Mouse (Mus musculus) embryo, embryonic 11.5 days (tissue): ENCODE data around the gene Hdac9.
A peak's percentile ranks its signal among the peaks of the same experiment; 100 is the strongest.

Source experiments
- DNase-seq: peaks from one replicate; pipeline ENCODE4 v3.0.0-alpha.2; 2012; ENCODE audit warnings: low read depth, low spot score

Hdac9 gene

DNA sequence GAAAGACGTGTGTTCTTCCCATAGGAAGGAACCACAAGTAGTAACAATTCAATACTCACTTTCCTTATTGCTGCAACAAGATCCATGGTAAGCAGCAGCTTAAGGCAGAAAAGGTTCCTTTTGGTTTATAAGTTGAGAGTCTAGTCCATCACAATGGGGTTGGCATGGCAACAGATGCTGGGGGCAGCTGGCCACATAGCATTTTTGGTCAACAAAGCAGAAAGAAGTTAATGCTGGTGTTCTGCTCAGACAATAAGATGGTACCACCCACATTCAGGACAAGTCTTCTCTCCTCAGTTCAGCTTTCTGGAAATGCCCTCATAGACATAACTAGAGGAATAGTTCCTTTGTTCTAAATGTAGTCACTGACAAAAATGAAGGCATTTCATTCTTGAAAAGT is at the start of gene Hdac9:
TSS of gene Hdac9 (minus strand) at position 101 of the 400 bp plus-strand sequence.
- no peak for DNase-seq

DNA sequence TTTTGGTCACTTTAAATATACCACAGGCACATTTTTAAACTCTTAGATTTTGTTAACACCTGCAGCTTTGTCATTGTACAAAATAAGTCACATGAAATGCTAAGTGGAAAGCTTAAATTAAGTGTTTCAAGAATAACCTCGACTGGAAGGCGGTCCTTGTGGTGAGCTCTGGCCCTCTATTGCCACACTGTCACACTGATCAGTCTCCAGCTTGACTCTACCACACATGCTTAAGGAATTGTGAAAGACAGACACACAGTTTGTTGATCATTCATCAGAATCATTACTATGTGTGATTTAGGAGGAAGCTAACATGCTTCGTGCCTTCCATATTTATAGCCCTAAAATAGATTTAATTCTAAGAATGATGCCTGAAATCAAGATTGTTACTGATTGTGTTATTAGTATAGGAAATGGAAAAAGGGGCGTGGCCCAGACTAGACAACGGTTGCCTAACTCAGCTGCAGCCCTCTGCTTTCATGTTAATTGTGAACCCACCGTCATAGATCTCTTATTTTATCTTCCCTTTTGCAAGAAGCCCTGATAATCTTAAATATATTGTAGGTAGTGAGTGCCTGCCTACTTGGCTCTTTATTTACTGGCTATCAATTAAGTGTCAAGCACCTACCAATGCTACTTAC is 32.3 kb upstream of the Hdac9 start:
- DNase-seq: no peak

DNA sequence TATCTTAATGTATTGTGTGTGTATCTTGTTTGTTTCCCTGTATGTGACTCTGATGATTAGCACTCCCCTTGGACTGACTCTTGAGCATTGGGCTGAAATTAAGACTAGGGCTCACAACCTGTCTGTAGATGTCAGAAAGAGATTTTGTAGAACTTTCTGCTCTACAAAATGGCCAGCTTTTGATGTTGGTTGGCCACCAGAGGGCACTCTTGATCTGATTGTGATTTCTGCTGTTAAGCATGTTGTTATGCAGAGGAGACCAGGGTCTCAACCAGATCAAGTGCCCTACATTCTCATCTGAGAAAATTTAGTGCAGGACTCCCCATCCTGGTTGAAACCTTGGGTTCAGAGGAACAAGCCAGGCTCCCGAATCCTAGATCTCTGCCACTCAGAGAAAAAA is 21.0 kb upstream of the Hdac9 start:
- no peak for DNase-seq

DNA sequence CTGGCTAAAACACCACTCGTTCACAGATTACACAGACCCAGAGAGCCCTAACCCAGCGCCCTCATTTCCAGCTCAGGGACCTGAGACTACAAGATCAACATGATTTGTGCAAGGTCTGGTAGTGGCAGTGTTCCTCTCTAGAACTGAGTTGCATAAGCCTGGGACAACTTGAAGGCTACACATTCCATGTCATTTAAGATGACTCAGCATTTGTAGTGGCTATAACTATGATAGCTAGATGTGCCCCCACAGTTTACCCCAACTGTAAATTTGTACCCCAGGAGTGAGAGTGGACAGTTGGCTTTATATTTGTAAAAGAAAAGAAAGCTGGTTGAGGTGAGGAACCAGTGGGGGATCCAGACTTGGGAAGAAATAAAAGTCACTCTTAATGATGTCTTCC is 8.9 kb downstream of the Hdac9 start:
- no peak for DNase-seq

DNA sequence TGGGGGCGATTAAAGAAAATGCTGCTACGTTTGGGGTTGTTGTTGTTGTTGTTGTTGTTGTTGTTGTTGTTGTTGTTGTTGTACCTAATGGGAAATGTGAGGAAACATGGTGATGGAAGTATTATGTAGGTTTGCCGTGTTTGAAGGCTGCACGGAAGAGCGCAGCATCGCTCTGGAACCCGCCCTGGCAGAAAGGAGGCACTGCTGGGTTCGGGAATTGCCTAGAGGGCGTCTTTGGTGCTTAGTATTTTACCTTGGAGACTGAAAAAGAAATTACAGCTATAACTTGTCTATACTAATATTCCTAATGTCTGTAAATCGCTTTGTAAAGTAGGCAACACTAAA is 9.4 kb downstream of the Hdac9 start:
- DNase-seq: no peak

DNA sequence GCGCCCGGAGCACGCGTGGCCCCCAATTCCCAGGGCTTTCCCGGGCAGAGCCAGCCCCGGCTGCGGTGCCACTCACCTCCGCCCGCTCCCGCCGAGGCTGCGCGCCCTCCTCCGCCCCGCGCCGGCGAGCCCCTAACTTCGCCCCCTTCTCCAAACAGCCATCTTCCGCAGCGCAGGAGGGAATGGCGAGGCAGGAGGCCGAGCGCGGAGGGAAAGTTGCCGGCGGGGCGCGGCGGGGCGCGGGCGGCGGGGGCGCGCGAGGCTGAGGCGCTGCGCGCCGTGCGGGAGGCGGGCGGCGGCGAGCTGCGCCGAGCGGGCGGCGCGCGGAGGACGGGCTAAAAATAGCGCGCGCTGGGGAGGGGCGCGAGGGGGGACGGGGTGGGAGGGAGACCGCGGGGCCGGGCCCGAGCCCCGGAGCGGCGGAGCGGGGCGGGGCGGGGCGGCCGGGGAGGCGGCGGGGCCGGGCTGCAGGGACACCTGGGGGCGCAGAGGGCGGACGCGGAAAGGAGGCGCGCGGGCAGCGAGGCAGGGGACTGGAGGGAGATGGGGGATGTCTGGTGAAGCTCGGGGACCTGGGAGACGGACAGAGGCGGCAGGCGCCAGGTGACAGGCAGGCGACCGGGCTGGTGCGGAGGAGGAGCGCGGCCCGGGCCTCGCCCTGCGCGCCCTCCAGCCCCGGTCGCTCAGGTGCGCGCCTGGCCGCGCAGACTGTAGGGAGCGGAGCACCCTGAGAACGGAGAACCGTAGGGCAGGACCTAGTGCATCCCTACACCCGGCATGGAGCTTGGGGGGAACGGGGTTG is 10.0 kb downstream of the Hdac9 start:
- no peak for DNase-seq

DNA sequence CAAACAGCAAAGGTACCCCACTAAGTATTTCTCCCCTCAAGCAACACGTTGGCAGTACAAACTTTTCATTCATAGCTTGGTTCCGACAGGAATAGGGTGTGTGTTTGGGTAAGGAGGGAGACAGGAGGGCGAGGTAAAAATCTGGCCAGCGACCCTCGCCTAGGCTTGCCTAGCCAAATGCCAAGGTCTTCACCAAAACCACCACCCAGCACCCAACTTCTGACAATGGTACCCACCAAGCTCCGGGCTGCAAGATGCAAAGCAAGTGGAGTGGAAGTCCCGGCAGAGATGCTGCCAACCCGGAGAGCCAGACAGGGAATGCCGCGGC is 10.6 kb downstream of the Hdac9 start:
- DNase-seq: no peak

DNA sequence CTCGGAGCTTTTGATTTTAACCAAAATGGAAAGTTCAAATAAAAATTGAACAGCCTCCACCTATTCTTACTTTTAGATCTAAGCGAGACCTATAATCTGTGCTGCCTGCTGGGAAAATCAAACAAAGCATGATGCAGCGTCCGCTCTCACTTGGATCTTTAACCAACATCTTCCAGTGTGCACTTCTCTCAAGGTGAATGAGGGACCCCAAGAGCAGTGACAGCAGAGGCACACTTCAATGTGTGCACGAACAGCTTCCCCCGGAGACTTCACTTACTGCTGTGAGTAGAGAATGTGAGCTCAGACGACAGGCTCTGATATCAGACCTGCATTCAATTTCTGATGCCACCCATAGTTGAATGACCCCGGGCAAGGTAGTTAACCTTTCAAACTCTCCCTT is 16.7 kb downstream of the Hdac9 start:
- DNase-seq: no peak

DNA sequence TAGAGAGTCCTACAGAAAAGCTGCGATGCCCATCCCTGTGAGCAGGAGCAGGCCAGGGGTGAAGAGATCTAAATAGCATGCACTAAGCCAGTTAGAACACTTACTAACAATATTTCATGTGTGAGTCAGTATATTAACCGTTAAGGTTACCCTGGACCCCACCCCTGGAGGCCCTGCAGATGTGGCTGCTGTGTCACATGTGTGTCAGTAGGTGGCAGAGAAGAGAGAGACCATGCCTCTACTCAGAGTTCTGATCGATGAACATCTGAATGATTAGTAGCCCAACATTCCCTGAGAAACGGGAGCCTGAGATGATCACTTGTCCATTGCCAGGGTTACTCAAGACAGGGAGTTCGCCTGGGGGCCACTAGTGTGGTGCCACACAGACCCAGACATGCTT is 22.0 kb downstream of the Hdac9 start:
- no peak for DNase-seq

DNA sequence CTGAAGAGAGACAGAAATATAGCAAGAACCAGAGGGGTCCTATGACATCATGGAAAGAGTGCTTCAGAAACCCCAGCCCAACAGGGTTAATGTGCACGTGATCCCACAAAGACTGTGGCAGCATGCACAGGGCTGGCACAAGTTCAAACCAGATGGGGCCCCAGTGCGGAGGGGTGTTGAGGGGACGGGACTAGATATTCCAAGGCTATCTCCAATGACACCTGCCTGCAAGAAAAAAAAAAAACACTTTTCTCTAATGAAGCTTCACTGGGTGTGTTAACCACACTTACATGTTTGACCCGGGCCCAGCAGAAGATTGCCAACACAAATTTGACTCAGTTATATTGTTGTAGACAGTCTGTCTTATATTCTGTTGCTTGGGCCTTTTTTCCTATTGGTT is 28.2 kb downstream of the Hdac9 start:
- no peak for DNase-seq

DNA sequence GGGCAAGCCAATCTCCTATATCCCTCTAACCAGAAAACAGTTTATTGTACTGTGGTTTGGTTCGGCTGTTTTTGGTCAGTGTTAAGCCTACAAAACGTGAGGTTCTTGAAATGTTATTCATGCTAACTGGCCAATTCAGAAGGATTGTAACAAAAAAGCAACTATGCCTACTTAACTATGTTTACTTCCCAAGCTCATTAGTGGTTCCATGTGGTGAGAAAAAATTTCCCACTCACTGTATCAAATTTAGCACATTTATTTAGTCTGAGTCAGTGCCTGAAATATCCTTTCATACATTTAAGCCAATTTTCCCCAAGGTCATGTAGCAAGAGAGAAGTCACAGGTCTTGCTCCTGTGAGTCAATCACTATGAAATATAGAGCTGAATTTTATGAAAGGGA is 42.0 kb downstream of the Hdac9 start:
- DNase-seq: no peak

DNA sequence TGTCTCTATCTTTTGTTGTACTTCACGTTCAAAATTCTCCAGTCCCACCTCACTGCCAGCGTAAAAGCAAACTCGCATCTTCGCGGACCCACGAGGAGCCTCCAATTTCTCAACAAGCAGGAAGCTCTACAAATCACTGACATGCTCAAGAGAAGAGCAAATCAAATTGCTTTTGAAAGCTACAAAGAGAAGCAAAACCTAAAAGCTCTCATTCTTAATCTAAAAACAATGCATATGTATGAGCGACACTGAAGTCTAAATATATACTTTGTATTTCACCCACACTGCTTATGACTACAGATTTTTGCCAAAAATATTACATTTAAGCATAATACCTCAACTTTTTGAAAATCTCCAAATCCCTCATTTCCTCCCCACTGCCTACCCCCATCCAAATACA is 45.9 kb downstream of the Hdac9 start:
- DNase-seq: no peak

DNA sequence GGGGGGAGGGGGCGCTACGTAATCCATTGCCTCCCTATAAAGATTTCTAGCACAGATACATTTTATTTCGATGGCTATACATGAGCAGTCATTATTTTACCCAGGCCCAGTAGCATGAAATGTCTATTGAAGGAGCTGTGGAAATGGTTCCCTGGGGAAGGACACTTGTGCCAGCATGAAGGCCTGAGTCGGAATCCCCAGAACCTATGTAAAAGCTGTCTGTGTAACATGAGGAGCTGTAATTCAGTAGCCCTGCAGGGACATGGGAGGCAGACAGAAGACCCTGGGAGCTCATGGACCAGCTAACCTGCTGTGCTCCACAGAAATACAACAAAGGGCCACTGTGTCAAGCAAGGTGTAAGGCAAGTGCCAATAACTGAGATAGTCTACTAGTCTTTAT is 75.7 kb downstream of the Hdac9 start:
- DNase-seq: peak; percentile 13

DNA sequence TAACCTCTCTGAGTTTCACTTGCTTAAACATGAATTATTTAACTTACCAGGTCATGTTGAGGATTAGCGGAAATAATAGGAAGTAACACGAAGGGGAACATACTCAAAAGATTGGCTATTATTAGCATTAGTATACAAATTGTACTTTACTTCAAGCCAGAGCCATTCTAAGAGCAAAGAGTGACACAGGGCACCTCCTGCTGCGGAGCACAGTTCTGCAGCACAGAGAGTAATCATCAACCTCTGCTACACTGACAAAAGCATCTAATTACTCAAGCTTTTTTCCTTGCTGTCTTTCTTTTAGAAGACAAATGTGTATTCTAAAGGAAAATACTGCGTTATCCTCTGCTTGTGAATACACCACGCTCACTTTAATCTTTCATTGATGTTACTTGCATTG is 79.6 kb downstream of the Hdac9 start:
- DNase-seq: no peak

DNA sequence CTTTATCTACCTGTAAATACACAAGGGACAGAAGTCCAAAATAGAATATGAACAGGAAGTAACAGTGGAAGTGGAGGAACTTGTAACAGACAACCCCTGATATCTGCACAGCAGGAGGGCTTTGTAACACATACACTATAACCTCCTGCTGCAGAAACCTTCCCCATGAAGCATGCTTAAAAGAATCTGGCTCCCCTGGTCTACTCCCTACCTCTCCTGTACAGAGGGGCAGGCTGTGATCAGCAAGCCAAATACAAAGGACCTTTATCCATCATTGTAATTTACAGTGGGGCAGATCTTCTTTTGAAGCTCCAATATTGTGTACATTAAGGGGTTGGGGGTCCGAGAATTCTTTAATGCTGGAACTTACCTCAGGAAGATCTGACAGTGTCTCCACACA is 80.0 kb downstream of the Hdac9 start:
- DNase-seq: no peak

DNA sequence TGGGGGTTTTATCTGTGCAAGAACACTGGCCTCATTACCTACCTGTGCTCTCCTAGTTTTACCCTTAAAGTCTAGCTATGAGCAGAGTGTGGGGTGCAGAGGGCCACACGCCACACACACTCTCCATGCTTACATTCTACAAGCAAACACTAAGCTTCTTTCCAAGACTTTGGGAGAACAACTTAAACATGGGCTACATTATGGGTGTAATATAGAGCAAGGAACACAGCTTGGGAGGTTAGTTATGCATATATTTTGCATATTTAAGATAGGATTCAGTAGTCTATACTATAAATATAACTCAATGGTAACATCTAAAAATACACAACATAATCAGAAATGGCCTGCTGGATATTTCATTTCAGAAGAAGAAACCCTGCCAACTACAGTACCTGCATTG is 80.8 kb downstream of the Hdac9 start:
- DNase-seq: no peak

DNA sequence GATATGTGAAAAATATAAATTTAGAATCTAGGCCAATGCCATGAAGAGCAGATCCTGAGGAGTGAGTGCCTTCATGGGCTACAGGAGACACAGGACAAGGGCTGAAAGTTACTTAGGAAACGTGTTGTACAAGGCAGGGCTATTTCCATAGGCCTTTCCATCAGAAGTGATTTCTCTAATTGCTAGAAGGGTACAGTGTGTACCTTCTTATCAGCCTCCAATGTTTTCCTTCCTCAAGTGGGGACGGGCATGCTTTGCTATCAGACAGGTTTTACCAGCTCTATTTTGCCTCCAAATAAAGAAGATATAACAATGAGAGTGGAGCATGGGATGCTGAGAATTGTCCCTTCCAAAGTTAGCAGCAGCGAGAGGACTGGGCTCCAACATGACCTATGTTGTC is 81.4 kb downstream of the Hdac9 start:
- no peak for DNase-seq

DNA sequence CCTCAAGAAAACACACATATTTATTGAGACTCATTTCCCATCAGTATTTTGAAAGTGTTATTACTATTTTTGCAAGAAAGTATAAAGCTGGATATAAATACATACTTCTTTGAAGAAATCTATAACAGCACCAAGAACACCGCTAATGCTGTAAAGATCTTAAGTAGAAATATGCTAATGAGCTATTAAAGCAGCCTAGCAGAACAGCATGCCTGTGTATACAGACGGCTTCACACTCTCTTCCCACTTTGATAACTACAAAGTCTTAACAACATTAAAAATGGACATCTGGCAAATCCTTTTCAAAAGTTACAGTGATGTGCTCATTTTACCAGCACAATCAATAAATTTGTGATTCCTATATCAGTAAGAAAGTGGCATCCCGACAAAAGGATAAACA is 88.2 kb downstream of the Hdac9 start:
- no peak for DNase-seq

DNA sequence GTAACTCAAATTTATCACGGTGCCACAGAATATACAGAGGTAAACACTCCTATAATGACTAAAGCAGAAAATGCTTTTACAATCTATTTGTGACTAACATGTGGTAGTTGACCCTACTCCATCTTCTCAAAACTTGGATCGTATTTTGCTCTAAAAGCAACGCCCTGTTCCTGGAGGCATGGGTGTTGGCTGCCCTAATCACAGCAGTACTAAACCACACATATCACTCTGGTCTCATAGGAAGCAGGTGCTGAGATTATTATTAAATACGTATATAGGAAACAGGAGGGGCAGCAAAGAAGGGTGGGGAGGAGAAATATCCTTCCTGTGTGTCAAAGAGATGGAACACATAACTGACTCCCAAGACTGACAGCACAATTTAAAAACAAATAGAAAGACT is 90.0 kb downstream of the Hdac9 start:
- DNase-seq: no peak

DNA sequence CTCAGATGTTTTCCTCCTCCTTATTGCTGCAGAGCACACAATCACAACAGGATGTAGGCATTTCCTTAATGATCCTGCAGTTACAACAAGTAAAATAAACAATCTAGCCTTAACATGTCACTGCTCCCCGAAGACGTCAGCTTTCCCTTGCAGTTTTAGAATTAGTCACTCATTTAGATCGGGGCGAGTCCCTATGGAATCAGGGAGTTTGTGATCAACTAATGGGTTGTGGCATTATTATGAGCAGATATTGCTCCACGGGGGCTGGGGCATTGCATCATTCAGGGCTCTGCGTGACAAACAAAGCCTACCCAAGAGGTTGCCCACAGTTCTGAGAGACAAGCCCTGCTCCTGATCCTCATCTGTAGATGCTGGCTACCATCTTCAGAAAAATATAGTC is 96.7 kb downstream of the Hdac9 start:
- no peak for DNase-seq

DNA sequence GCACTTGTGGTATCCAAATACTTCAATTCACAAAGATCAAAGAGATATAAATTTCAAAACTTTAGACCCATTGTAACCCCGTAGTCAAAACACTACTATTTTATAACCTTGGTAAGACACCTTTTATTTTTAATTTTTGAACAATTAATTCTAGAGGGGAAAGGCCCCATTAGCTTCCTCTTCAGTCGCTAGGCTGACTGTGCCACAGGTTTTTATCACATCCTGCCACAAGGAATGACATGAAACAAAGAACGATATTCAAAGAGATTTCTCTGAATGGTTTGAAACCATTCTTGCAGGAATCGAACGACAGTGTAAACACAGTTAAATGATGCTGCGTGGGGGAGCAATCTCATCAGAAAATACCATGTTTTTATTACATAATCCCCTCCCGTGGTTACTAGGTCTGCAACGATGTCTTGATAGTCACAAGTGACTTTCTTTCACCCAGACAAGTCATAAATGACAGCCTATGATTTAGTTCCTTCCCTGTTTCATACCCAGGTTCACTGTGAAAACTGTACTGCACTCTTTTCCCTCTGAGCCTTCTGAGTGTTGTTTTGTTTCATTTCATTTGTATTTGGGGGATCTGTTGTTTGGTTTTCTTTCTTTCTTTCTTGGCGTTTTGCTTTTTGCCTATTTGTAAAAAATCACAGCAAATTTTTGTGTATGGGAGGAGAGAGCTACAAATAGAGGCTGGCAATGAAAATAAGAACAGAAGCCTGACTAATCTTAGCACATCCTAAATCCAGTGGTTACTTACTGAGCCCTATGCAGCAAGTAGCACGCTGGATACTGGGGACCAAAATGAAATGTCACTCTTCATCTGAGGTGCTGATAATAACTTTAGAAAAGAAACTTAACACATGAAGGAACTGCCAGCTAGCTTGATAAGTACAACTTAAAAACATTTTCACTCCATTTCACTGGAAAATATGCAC is 105.0 kb downstream of the Hdac9 start:
- no peak for DNase-seq

DNA sequence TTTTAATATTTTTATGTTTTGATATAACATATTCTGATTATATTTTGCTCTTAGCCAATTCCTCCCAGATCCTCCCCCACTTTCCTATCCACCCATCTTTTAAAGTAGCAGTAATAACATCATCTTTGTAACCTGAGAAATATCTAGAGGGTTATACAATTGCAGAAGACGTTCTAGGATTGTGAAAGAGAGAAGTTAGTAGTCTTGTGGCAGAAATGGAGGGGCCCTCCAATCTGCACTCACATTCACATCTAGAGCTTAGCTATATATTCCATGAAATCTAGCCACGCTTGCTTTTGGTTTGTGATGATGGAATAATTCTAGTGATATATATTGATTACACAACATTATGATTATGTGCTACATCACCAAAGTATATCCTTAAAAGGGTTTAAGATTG is 106.7 kb downstream of the Hdac9 start:
- no peak for DNase-seq

DNA sequence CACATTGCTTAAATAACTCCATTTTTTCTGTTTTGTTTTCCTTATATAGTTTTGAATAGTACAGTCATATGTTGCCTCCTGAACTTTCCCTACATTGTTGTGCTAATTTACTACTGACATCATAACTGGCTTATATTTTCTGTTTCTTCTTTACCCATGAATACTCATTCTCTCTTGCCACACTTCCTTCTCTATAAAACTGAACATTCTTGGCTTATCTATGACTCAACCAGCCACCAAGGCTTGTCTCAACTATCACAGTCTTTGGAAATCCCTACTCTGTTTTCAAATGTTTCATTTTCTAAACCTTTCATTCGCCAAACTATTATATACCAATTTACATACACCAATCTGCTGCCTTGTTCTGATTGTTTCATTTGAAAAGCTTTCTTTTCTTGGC is 108.7 kb downstream of the Hdac9 start:
- no peak for DNase-seq
